Mouse (Mus musculus) hindbrain, embryonic 13.5 days (tissue): ENCODE measurements around the gene Atxn7l3b. TPM values are rescaled to one million over a fixed set of nuclear protein-coding genes. Genes with fewer than 3 reads are reported as not detected.
"Not testable (repeated sequence)": the region's sequence is repeated elsewhere in the genome, so short reads cannot be mapped to it uniquely, and the experiment has no call there.

ENCODE experiments used
- ATAC-seq: fragments of 200-750 bp; cut with Nextera tagmentation; 2 replicates; pipeline ENCODE4 v1.8.0; 2017; ENCODE audit warnings: moderate TSS enrichment; ENCODE audit not compliant: low FRiP score
- H3K27ac ChIP-seq: fragments of 300-500 bp; sonication (generic); 2 replicates; pipeline ENCODE4 v1.5.1; 2015; ENCODE audit warnings: inconsistent platforms, mild to moderate bottlenecking, moderate library complexity
- H3K27me3 ChIP-seq: fragments of 300-500 bp; sonication (generic); 2 replicates; pipeline ENCODE4 v1.6.1; 2015; ENCODE audit warnings: mild to moderate bottlenecking, inconsistent platforms
- H3K36me3 ChIP-seq: fragments of 300-500 bp; sonication (generic); 2 replicates; pipeline ENCODE4 v1.6.1; 2015; ENCODE audit warnings: mild to moderate bottlenecking, inconsistent platforms
- H3K4me1 ChIP-seq: fragments of 300-500 bp; sonication (generic); replicated peaks from 2 replicates; pipeline ENCODE4 v1.6.1; 2015; ENCODE audit warnings: inconsistent platforms
- H3K4me2 ChIP-seq: fragments of 300-500 bp; sonication (generic); 2 replicates; pipeline ENCODE4 v1.6.1; 2015; ENCODE audit warnings: inconsistent platforms, mild to moderate bottlenecking, moderate library complexity
- H3K4me3 ChIP-seq: fragments of 300-500 bp; sonication (generic); 2 replicates; pipeline ENCODE4 v1.5.1; 2015; ENCODE audit warnings: mild to moderate bottlenecking, inconsistent platforms
- H3K9ac ChIP-seq: fragments of 300-500 bp; sonication (generic); 2 replicates; pipeline ENCODE4 v1.6.1; 2015; ENCODE audit warnings: mild to moderate bottlenecking, inconsistent platforms
- H3K9me3 ChIP-seq: fragments of 300-500 bp; sonication (generic); 2 replicates; pipeline ENCODE4 v1.6.1; 2016; ENCODE audit warnings: inconsistent platforms
- WGBS: fragments of 180-500 bp; shearing (Covaris S2); methylation state at CpG from one replicate; pipeline ENCODE4 v1.1.7; 2015; 5-methylcytosine and 5-hydroxymethylcytosine counted together
- polyA plus RNA-seq: library from polyadenylated mRNA; unstranded; fragments of >200 nt; fragmentation: Nextera tagmentation; extraction: Ambion mirVana; gene quantifications from 2 replicates; pipeline ENCODE4 v1.2.1, GENCODE M21; 2015

Atxn7l3b gene
- polyA plus RNA-seq: 435 and 450 TPM in 2 replicates

GRCm38 (mm10) chr10:112928452-112929221 lies at the start of gene Atxn7l3b:
Gene Atxn7l3b, minus strand, starts transcription at chr10:112929001.
- H3K4me3 ChIP-seq: peak within 1 kb of the TSS; percentile 88
- ATAC-seq: peak; percentile 100
- peak within 1 kb of the TSS; percentile 98 for H3K27ac ChIP-seq
- H3K9ac ChIP-seq: peak within 1 kb of the TSS; percentile 99
- peaks cover 27% of the 10 kb centered on the region for H3K36me3 ChIP-seq
- peak within 1 kb of the TSS; percentile 68 for H3K4me2 ChIP-seq
- peaks cover 31% of the 10 kb centered on the region for H3K4me1 ChIP-seq
- 1% methylated on average over 69 of the region's 70 CpGs for WGBS
- H3K27me3 ChIP-seq: no peaks in the 10 kb centered on the region
- no peaks in the 10 kb centered on the region for H3K9me3 ChIP-seq

- H3K4me1 ChIP-seq: no peaks in the 10 kb centered on the region
- WGBS: 48% methylated on average over 4 of the region's 4 CpGs
These were observed 48.8 kb upstream of the Atxn7l3b start for GRCm38 (mm10) chr10:112977586-112977985.

GRCm38 (mm10) chr10:112973286-112974026 lies 44.7 kb upstream of the Atxn7l3b start:
- no peak overlapping the region for H3K9ac ChIP-seq
- no peaks in the 10 kb centered on the region for H3K36me3 ChIP-seq
- H3K4me1 ChIP-seq: no peaks in the 10 kb centered on the region
- no peak overlapping the region for H3K27ac ChIP-seq
- no peak for ATAC-seq
- 66% methylated on average over 5 of the region's 5 CpGs for WGBS
- no peak overlapping the region for H3K4me2 ChIP-seq
- no peaks in the 10 kb centered on the region for H3K27me3 ChIP-seq
- no peaks in the 10 kb centered on the region for H3K9me3 ChIP-seq
- H3K4me3 ChIP-seq: no peak overlapping the region

More at GRCm38 (mm10) chr10:112977586-112977985, 48.8 kb upstream of the Atxn7l3b start:
- no peak overlapping the region for H3K9ac ChIP-seq
- no peak for ATAC-seq
- H3K36me3 ChIP-seq: no peaks in the 10 kb centered on the region
- no peaks in the 10 kb centered on the region for H3K27me3 ChIP-seq
- no peak overlapping the region for H3K4me3 ChIP-seq
- H3K4me2 ChIP-seq: no peak overlapping the region
- H3K9me3 ChIP-seq: no peaks in the 10 kb centered on the region
- no peak overlapping the region for H3K27ac ChIP-seq

- no peak overlapping the region for H3K4me3 ChIP-seq
- 59% methylated on average over 2 of the region's 2 CpGs for WGBS
- H3K9me3 ChIP-seq: no peaks in the 10 kb centered on the region
- no peaks in the 10 kb centered on the region for H3K36me3 ChIP-seq
- no peaks in the 10 kb centered on the region for H3K4me1 ChIP-seq
- no peak overlapping the region for H3K9ac ChIP-seq
- no peak for ATAC-seq
- no peak overlapping the region for H3K27ac ChIP-seq
- H3K4me2 ChIP-seq: no peak overlapping the region
- H3K27me3 ChIP-seq: no peaks in the 10 kb centered on the region
These were observed 41.3 kb upstream of the Atxn7l3b start for GRCm38 (mm10) chr10:112970002-112970589.

- Histone ChIP-seq H3K9ac (no peak overlapping the region), H3K27me3 (no peaks in the 10 kb centered on the region), H3K36me3 (no peaks in the 10 kb centered on the region), H3K27ac (no peak overlapping the region), H3K9me3 (no peaks in the 10 kb centered on the region), H3K4me1 (no peaks in the 10 kb centered on the region), H3K4me3 (no peak overlapping the region), H3K4me2 (no peak overlapping the region)
- ATAC-seq: no peak
- 84% methylated on average over 2 of the region's 2 CpGs for WGBS
These were observed 38.8 kb upstream of the Atxn7l3b start for GRCm38 (mm10) chr10:112967578-112967977.

- not testable (repeated sequence) for H3K36me3 ChIP-seq, H3K4me3 ChIP-seq, H3K27ac ChIP-seq, H3K4me1 ChIP-seq, ATAC-seq, H3K27me3 ChIP-seq, H3K9ac ChIP-seq, H3K9me3 ChIP-seq, H3K4me2 ChIP-seq
- WGBS: 51% methylated on average over 4 of the region's 4 CpGs
These were observed 33.4 kb upstream of the Atxn7l3b start for GRCm38 (mm10) chr10:112962216-112962615.

- whole genome bisulfite sequencing: 69% methylated on average over 2 of the region's 2 CpGs
- Histone ChIP-seq H3K9me3 (no peaks in the 10 kb centered on the region), H3K27me3 (no peaks in the 10 kb centered on the region), H3K27ac (no peak overlapping the region), H3K9ac (no peak overlapping the region), H3K4me3 (no peak overlapping the region), H3K4me1 (no peaks in the 10 kb centered on the region), H3K4me2 (no peak overlapping the region), H3K36me3 (no peaks in the 10 kb centered on the region)
- ATAC-seq: no peak
These were observed 25.3 kb upstream of the Atxn7l3b start for GRCm38 (mm10) chr10:112954140-112954539.

GRCm38 (mm10) chr10:112948453-112948852 lies 19.7 kb upstream of the Atxn7l3b start:
- Histone ChIP-seq H3K9me3 (no peaks in the 10 kb centered on the region), H3K27ac (no peak overlapping the region), H3K36me3 (no peaks in the 10 kb centered on the region), H3K4me3 (no peak overlapping the region), H3K9ac (no peak overlapping the region), H3K4me2 (no peak overlapping the region), H3K27me3 (no peaks in the 10 kb centered on the region), H3K4me1 (no peaks in the 10 kb centered on the region)
- ATAC-seq: no peak
- WGBS: 90% methylated on average over 3 of the region's 3 CpGs

GRCm38 (mm10) chr10:112929222-112929615 lies 418 bp upstream of the Atxn7l3b start:
- WGBS: 34% methylated on average over 9 of the region's 9 CpGs
- H3K27me3 ChIP-seq: no peaks in the 10 kb centered on the region
- peak; percentile 29 for ATAC-seq
- no peaks in the 10 kb centered on the region for H3K9me3 ChIP-seq
- peak overlapping the region; percentile 98 for H3K27ac ChIP-seq
- peak overlapping the region; percentile 88 for H3K4me3 ChIP-seq
- H3K36me3 ChIP-seq: peaks cover 25% of the 10 kb centered on the region
- peak overlapping the region; percentile 68 for H3K4me2 ChIP-seq
- H3K4me1 ChIP-seq: peaks cover 31% of the 10 kb centered on the region
- H3K9ac ChIP-seq: peak overlapping the region; percentile 99

- H3K4me2 ChIP-seq: peak overlapping the region; percentile 68
- peaks cover 31% of the 10 kb centered on the region for H3K36me3 ChIP-seq
- H3K4me1 ChIP-seq: peaks cover 31% of the 10 kb centered on the region
- ATAC-seq: no peak
- peak overlapping the region; percentile 99; the same call in 1 of the 2 replicates for H3K9ac ChIP-seq
- H3K4me3 ChIP-seq: peak overlapping the region; percentile 88
- H3K27ac ChIP-seq: no peak overlapping the region
- H3K9me3 ChIP-seq: no peaks in the 10 kb centered on the region
- no peaks in the 10 kb centered on the region for H3K27me3 ChIP-seq
These were observed 1.8 kb downstream of the Atxn7l3b start for GRCm38 (mm10) chr10:112926961-112927360.

- ATAC-seq: no peak
- H3K27me3 ChIP-seq: no peaks in the 10 kb centered on the region
- H3K4me3 ChIP-seq: peak overlapping the region; percentile 24
- peak overlapping the region; percentile 68 for H3K4me2 ChIP-seq
- peaks cover 31% of the 10 kb centered on the region for H3K4me1 ChIP-seq
- no peaks in the 10 kb centered on the region for H3K9me3 ChIP-seq
- H3K9ac ChIP-seq: no peak overlapping the region
- H3K36me3 ChIP-seq: peaks cover 31% of the 10 kb centered on the region
- no peak overlapping the region for H3K27ac ChIP-seq
- 89% methylated on average over 2 of the region's 2 CpGs for WGBS
These were observed 2.5 kb downstream of the Atxn7l3b start for GRCm38 (mm10) chr10:112926271-112926670.

GRCm38 (mm10) chr10:112916575-112917190 lies 12.1 kb downstream of the Atxn7l3b start:
- H3K4me2 ChIP-seq: no peak overlapping the region
- no peaks in the 10 kb centered on the region for H3K4me1 ChIP-seq
- H3K9me3 ChIP-seq: no peaks in the 10 kb centered on the region
- 80% methylated on average over 5 of the region's 5 CpGs for WGBS
- H3K36me3 ChIP-seq: no peaks in the 10 kb centered on the region
- H3K27me3 ChIP-seq: no peaks in the 10 kb centered on the region
- no peak overlapping the region for H3K27ac ChIP-seq
- H3K9ac ChIP-seq: no peak overlapping the region
- no peak overlapping the region for H3K4me3 ChIP-seq
- ATAC-seq: no peak
